Mouse (Mus musculus) stomach, embryonic 14.5 days (tissue): ENCODE data around the gene Gm3264. TPM values are rescaled to one million over a fixed set of nuclear protein-coding genes. Genes with fewer than 3 reads are reported as not detected.
"Not testable (repeated sequence)": the region's sequence is repeated elsewhere in the genome, so short reads cannot be mapped to it uniquely, and the experiment has no call there.

Experiments
- ATAC-seq: fragments of 200-750 bp; cut with Nextera tagmentation; 2 replicates; pipeline ENCODE4 v1.8.0; 2017; ENCODE audit warnings: low read depth, moderate TSS enrichment; ENCODE audit not compliant: insufficient number of reproducible peaks, insufficient read depth, low FRiP score
- H3K27ac ChIP-seq: fragments of 300-500 bp; sonication (generic); 2 replicates; pipeline ENCODE4 v1.5.1; 2014; ENCODE audit warnings: mild to moderate bottlenecking, low read length, moderate library complexity, mixed read lengths
- H3K27me3 ChIP-seq: fragments of 300-500 bp; sonication (generic); 2 replicates; pipeline ENCODE4 v1.6.1; 2014; ENCODE audit warnings: low read length, control low read depth, mixed read lengths; ENCODE audit not compliant: control insufficient read depth, insufficient read depth
- H3K36me3 ChIP-seq: fragments of 300-500 bp; sonication (generic); 2 replicates; pipeline ENCODE4 v1.6.1; 2014; ENCODE audit warnings: mild to moderate bottlenecking, control low read depth, low read length, moderate library complexity, mixed read lengths; ENCODE audit not compliant: control insufficient read depth, insufficient read depth
- H3K4me1 ChIP-seq: fragments of 300-500 bp; sonication (generic); 2 replicates; pipeline ENCODE4 v1.6.1; 2014; ENCODE audit warnings: low read length, control low read depth, mixed read lengths; ENCODE audit not compliant: control insufficient read depth, insufficient read depth
- H3K4me2 ChIP-seq: fragments of 300-500 bp; sonication (generic); replicated peaks from 2 replicates; pipeline ENCODE4 v1.6.1; 2014; ENCODE audit warnings: low read depth, low read length, control low read depth
- H3K4me3 ChIP-seq: fragments of 300-500 bp; sonication (generic); 2 replicates; pipeline ENCODE4 v1.5.1; 2014; ENCODE audit warnings: low read depth, low read length, control low read depth
- H3K9ac ChIP-seq: fragments of 300-500 bp; sonication (generic); replicated peaks from 2 replicates; pipeline ENCODE4 v1.6.1; 2014; ENCODE audit warnings: low read depth, mild to moderate bottlenecking, control low read depth, low read length, moderate library complexity, mixed read lengths
- H3K9me3 ChIP-seq: fragments of 300-500 bp; sonication (generic); 2 replicates; pipeline ENCODE4 v1.6.1; 2016; ENCODE audit warnings: low read depth, low read length, control low read depth; ENCODE audit not compliant: control insufficient read depth
- WGBS: fragments of 180-500 bp; shearing (Covaris S2); extraction: QIAGEN DNeasy Blood & Tissue Kit; methylation state at CpG from one replicate; pipeline ENCODE4 v1.1.7; 2014; 5-methylcytosine and 5-hydroxymethylcytosine counted together
- polyA plus RNA-seq: library from polyadenylated mRNA; unstranded; fragments of >200 nt; fragmentation: Nextera tagmentation; extraction: Ambion mirVana; gene quantifications from 2 replicates; pipeline ENCODE4 v1.2.1, GENCODE M21; 2014

Gene Gm3264
- polyA plus RNA-seq = 0.52 TPM in 1 of 2 replicates, not detected in the other

DNA sequence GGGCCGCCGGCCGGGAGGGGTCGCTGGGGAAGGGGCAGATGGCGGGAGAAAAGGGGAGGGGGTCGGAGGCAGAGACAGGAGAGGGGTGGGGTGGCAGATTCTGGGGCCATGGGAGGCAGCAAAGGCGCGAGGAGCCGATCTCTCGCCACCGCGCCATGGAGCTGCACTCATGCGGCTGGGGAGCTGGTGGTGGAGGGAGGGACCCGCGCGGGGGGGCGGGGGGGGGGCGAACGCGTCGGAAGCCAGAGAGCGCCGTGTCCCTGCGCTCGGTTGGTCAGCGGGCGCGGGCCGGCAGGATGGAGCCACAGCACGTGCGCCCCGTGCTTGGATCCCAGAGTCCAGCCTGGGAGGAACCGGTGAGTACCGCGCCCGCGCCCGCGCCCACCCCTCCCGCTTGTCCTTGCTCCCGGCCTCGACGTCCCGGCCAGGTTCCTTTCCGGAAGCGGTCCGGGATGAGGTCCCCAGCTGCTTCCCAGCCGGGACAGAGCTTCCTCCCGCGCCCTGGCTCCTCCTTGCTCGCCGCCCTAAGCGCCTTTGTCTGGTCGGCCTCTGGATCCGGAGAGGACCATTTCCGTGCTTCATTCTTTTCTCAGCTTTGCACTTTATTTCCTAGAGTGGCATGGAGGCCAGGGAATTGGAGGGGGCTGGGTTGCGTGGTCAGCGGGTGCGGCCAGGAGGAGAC, at the start of gene Gm3264:
Gene Gm3264, plus strand, starts transcription at position 278 of the 682 bp plus-strand sequence.
- Histone ChIP-seq H3K4me3 (peak within 1 kb of the TSS; percentile 17), H3K4me2 (peak within 1 kb of the TSS; percentile 33)
- 4% methylated on average over 31 of the region's 59 CpGs for WGBS
- not testable (repeated sequence) for H3K27ac ChIP-seq, ATAC-seq, H3K9ac ChIP-seq, H3K9me3 ChIP-seq, H3K36me3 ChIP-seq, H3K4me1 ChIP-seq, H3K27me3 ChIP-seq

DNA sequence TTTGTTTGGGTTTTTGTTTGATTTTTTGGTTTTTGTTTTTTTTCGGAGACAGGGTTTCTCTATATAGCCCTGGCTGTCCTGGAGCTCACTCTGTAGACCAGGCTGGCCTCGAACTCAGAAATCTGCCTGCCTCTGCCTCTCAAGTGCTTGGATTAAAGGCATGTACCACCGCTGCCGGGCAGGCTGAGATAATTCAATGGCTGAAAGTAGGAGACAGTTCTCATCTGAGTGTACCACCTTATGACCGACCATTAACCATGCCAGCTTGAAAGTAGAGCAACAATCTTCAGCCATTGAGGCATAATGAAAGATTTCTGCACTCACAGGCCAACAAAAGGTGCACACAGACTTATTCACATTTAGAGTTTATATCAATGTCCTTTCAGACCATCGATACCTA, 49.0 kb upstream of the Gm3264 start:
- H3K9ac ChIP-seq, H3K27me3 ChIP-seq, H3K4me2 ChIP-seq, H3K4me3 ChIP-seq, H3K36me3 ChIP-seq, H3K27ac ChIP-seq, ATAC-seq, H3K4me1 ChIP-seq, H3K9me3 ChIP-seq: not testable (repeated sequence)
- 82% methylated on average over 6 of the region's 6 CpGs for WGBS

DNA sequence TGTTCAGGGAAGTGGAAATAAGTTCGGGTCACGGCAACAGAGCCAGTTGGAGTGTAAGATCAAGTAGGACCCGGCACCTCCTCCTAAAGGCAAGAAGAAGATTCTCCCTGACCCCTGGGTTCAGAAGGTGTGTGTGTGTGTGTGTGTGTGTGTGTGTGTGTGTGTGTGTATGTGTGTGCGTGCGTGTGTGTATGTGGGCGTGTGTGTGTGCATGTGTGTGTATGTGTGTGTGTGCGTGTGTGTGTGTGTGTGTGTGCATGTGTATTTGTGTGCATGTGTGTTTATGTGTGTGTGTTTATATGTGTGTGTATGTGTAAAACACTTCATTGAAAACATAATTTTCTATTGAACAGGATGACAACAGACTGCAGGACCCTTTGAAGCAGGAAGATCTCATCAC, 33.4 kb upstream of the Gm3264 start:
- H3K4me2 ChIP-seq, H3K9me3 ChIP-seq, H3K4me1 ChIP-seq, H3K36me3 ChIP-seq, H3K4me3 ChIP-seq, H3K27ac ChIP-seq, H3K9ac ChIP-seq, ATAC-seq, H3K27me3 ChIP-seq: not testable (repeated sequence)
- WGBS = 84% methylated on average over 4 of the region's 7 CpGs

DNA sequence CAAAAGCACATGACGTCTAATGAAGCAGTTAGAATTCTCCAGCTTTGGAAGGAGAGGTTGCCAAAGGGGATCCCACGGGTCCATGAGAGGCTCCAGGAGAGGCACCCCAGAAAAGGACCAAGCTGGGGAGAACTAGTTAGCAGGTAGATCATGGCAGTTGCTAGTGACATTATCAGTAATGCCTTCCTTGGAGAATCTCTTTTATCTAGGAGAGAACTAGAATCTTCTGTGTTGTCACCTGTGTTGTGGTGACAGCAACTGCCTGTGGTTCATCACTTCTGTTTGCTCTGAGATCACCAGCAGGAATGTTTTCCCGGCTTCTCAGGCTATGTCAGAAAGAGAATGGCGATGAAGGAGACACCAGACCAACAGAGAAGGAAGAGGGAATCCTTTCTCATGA, 17.6 kb upstream of the Gm3264 start, which contains the start of gene Gm3269:
Gene Gm3269, plus strand, starts transcription at position 301 of the 400 bp plus-strand sequence.
- no CpG with 5 or more reads among the region's 4 CpGs for WGBS
- not testable (repeated sequence) for H3K4me1 ChIP-seq, H3K9me3 ChIP-seq, H3K4me3 ChIP-seq, H3K27me3 ChIP-seq, H3K4me2 ChIP-seq, H3K9ac ChIP-seq, H3K27ac ChIP-seq, H3K36me3 ChIP-seq, ATAC-seq

DNA sequence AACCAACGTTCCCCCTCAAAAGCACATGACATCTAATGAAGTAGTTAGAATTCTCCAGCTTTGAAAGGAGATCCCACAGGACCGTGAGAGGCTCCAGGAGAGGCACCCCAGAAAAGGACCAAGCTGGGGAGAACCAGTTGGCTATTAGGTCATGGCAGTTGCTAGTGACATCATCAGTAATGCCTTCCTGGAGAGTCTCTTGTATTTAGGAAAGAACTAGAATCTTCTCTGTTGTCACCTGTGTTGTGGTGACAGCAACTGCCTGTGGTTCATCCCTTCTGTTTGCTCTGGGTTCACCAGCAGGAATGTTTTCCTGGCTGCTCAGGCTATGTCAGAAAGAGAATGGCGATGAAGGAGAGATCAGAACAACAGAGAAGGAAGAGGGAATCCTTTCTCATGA, 36.7 kb downstream of the Gm3264 start, which contains the start of gene Gm3278:
Gene Gm3278, plus strand, starts transcription at position 301 of the 400 bp plus-strand sequence.
- ATAC-seq, H3K4me2 ChIP-seq, H3K9ac ChIP-seq, H3K27ac ChIP-seq, H3K4me1 ChIP-seq, H3K36me3 ChIP-seq, H3K27me3 ChIP-seq, H3K4me3 ChIP-seq, H3K9me3 ChIP-seq: not testable (repeated sequence)
- 83% methylated on average over 1 of the region's 3 CpGs for WGBS

Other genes with a start within 250 kb of the Gm3264 start
- not detected in 2 replicates for gene Gm8159, start 223.2 kb upstream of the Gm3264 start, polyA plus RNA-seq
- gene Gm3239, start 191.4 kb upstream of the Gm3264 start, polyA plus RNA-seq = not detected in 2 replicates
- gene Gm7876, start 146.3 kb upstream of the Gm3264 start, polyA plus RNA-seq = not detected in 2 replicates
- gene Gm3252, start 128.8 kb upstream of the Gm3264 start, polyA plus RNA-seq = 0.27 TPM in 1 of 2 replicates, not detected in the other
- not detected in 2 replicates for gene Gm9602, start 79.2 kb upstream of the Gm3264 start, polyA plus RNA-seq
- not detected in 2 replicates for gene Gm3269, start 17.5 kb upstream of the Gm3264 start, polyA plus RNA-seq
- not detected in 2 replicates for gene Gm3278, start 36.8 kb downstream of the Gm3264 start, polyA plus RNA-seq
- gene Gm8297, start 128.4 kb downstream of the Gm3264 start, polyA plus RNA-seq = not detected in 2 replicates
- gene Gm3298, start 160.3 kb downstream of the Gm3264 start, polyA plus RNA-seq = 0.82 TPM in 1 of 2 replicates, not detected in the other
- not detected in 2 replicates for gene 4930555G01Rik, start 195.1 kb downstream of the Gm3264 start, polyA plus RNA-seq
- 2.5 and 2.6 TPM in 2 replicates for gene Gm8281, start 215.5 kb downstream of the Gm3264 start, polyA plus RNA-seq